ENCODE assay signal across 30 mouse cellular contexts in the genomic region with DNA sequence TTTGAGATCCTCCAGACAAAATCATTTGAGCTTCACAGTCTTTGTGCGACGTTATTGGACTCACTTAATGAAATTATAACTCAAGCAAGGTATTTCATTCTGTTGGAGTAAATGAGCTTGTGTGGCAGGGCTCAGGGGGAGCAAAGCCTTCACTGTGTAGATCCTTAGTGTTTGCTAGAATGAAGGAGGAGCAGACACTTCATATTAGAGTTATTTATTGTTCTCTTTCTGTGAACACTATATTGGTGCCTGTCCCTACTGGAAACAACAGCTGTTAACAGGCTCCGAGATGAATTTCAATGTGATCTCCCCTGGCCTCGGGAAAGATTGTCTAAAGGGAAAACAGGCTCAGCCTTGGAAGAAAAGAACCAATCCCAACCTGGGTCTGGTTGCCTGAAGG.
A peak's percentile ranks its signal among the peaks of the same experiment; 100 is the strongest.
DNase-seq lines count a peak whose midpoint lies in the region; ATAC-seq and TF ChIP-seq lines count a peak whose summit lies in the region.
"Had no signal": no experiment of that assay in that cellular context is flagged by ENCODE, and none has a peak within 500 bp of the region (broad histone marks: within the 10 kb centered on the region; RNA-seq: fewer than 3 reads in every experiment).

No protein-coding gene starts in this region.

- H3K27me3 ChIP-seq in heart, embryonic 11.5 days (ENCODE audit: control insufficient read depth, insufficient read depth, low read length) = no peaks in the 10 kb centered on the region
- H3K27me3 ChIP-seq in midbrain, embryonic 14.5 days (ENCODE audit: control insufficient read depth, insufficient read depth, low read length) = no peaks in the 10 kb centered on the region
- H3K27me3 ChIP-seq in midbrain, postnatal 0 days (ENCODE audit: insufficient read depth, low read length) = no peaks in the 10 kb centered on the region
- no peaks in the 10 kb centered on the region for H3K27me3 ChIP-seq in neural tube, embryonic 12.5 days (replicated peaks)
- no peaks in the 10 kb centered on the region for H3K27me3 ChIP-seq in neural tube, embryonic 15.5 days (replicated peaks)
- H3K27me3 ChIP-seq: CH12.LX; embryonic facial prominence, embryonic 13.5 days; embryonic facial prominence, embryonic 15.5 days; forebrain, embryonic 12.5 days had no signal

- no peak overlapping the region for H3K27ac ChIP-seq in heart, embryonic 11.5 days (ENCODE audit: low read depth, low read length)
- peak overlapping the region; percentile 28; the same call in 1 of the 2 replicates for H3K27ac ChIP-seq in midbrain, embryonic 14.5 days (replicated peaks; ENCODE audit: low read depth, low read length)
- no peak overlapping the region for H3K27ac ChIP-seq in midbrain, postnatal 0 days (ENCODE audit: low read depth, low read length)
- no peak overlapping the region for H3K27ac ChIP-seq in neural tube, embryonic 12.5 days
- no peak overlapping the region for H3K27ac ChIP-seq in neural tube, embryonic 15.5 days (replicated peaks)
- H3K27ac ChIP-seq: embryonic facial prominence, embryonic 13.5 days; embryonic facial prominence, embryonic 15.5 days; forebrain, embryonic 10.5 days; forebrain, embryonic 12.5 days had no signal

- no peak overlapping the region for H3K4me2 ChIP-seq in heart, embryonic 11.5 days
- H3K4me2 ChIP-seq in midbrain, embryonic 14.5 days (ENCODE audit: low read length) = no peak overlapping the region
- no peak overlapping the region for H3K4me2 ChIP-seq in midbrain, postnatal 0 days (ENCODE audit: low read depth, low read length, poor library complexity, severe bottlenecking)
- no peak overlapping the region for H3K4me2 ChIP-seq in neural tube, embryonic 12.5 days (replicated peaks)
- no peak overlapping the region for H3K4me2 ChIP-seq in neural tube, embryonic 15.5 days
- H3K4me2 ChIP-seq: embryonic facial prominence, embryonic 13.5 days; embryonic facial prominence, embryonic 15.5 days; forebrain, embryonic 12.5 days had no signal

- 67% methylated on average over 4 of the region's 4 CpGs for WGBS in heart, embryonic 11.5 days (ENCODE audit: insufficient replicate concordance)
- WGBS in midbrain, embryonic 14.5 days = 62% methylated on average over 4 of the region's 4 CpGs
- 55% methylated on average over 4 of the region's 4 CpGs for WGBS in midbrain, postnatal 0 days
- 60% methylated on average over 4 of the region's 4 CpGs for WGBS in neural tube, embryonic 12.5 days
- 42% methylated on average over 4 of the region's 4 CpGs for WGBS in neural tube, embryonic 15.5 days

- H3K9ac ChIP-seq in heart, embryonic 11.5 days (ENCODE audit: low read depth, low read length) = no peak overlapping the region
- H3K9ac ChIP-seq in midbrain, embryonic 14.5 days (replicated peaks; ENCODE audit: low read length) = no peak overlapping the region
- no peak overlapping the region for H3K9ac ChIP-seq in midbrain, postnatal 0 days (replicated peaks; ENCODE audit: low read length, poor library complexity, severe bottlenecking)
- no peak overlapping the region for H3K9ac ChIP-seq in neural tube, embryonic 12.5 days
- H3K9ac ChIP-seq in neural tube, embryonic 15.5 days (replicated peaks) = no peak overlapping the region
- H3K9ac ChIP-seq: embryonic facial prominence, embryonic 13.5 days; embryonic facial prominence, embryonic 15.5 days; forebrain, embryonic 12.5 days had no signal

- no peak for TF ChIP-seq POLR2A in brain, embryonic 14.5 days (IDR thresholded peaks at IDR 0.05; ENCODE audit: borderline replicate concordance, extremely low read depth, insufficient read depth, insufficient read length, poor library complexity, severe bottlenecking)

- no peaks in the 10 kb centered on the region for H3K36me3 ChIP-seq in heart, embryonic 11.5 days (ENCODE audit: control insufficient read depth, insufficient read depth, low read length)
- H3K36me3 ChIP-seq in midbrain, embryonic 14.5 days (ENCODE audit: control insufficient read depth, insufficient read depth, low read length) = no peaks in the 10 kb centered on the region
- no peaks in the 10 kb centered on the region for H3K36me3 ChIP-seq in midbrain, postnatal 0 days (ENCODE audit: insufficient read depth, low read length)
- no peaks in the 10 kb centered on the region for H3K36me3 ChIP-seq in neural tube, embryonic 12.5 days
- H3K36me3 ChIP-seq in neural tube, embryonic 15.5 days = no peaks in the 10 kb centered on the region
- H3K36me3 ChIP-seq: embryonic facial prominence, embryonic 13.5 days; embryonic facial prominence, embryonic 15.5 days; forebrain, embryonic 10.5 days; forebrain, embryonic 12.5 days; G1E had no signal

- no peaks in the 10 kb centered on the region for H3K9me3 ChIP-seq in heart, embryonic 11.5 days (replicated peaks; ENCODE audit: control insufficient read depth, low read length)
- H3K9me3 ChIP-seq in midbrain, embryonic 14.5 days (ENCODE audit: control insufficient read depth, low read length) = no peaks in the 10 kb centered on the region
- no peaks in the 10 kb centered on the region for H3K9me3 ChIP-seq in midbrain, postnatal 0 days (ENCODE audit: low read length)
- no peaks in the 10 kb centered on the region for H3K9me3 ChIP-seq in neural tube, embryonic 12.5 days
- no peaks in the 10 kb centered on the region for H3K9me3 ChIP-seq in neural tube, embryonic 15.5 days (replicated peaks)
- H3K9me3 ChIP-seq: embryonic facial prominence, embryonic 13.5 days; embryonic facial prominence, embryonic 15.5 days; forebrain, embryonic 10.5 days; forebrain, embryonic 12.5 days; G1E had no signal

- DNase-seq in heart, adult 11 months = peak; percentile 62
- peak; percentile 25 for DNase-seq in midbrain, embryonic 14.5 days
- no peak for DNase-seq in midbrain, postnatal 0 days (ENCODE audit: low spot score)
- peak; percentile 30 for DNase-seq in brain, embryonic 14.5 days (ENCODE audit: low read depth)
- no peak for DNase-seq in liver
- DNase-seq: adrenal gland, adult 8-10 months; adrenal gland, postnatal 14 days; adrenal gland, postnatal 36 days; B cell, adult 2 months; cerebellum, adult 11 months; cerebellum, adult 18-20 months; cerebellum, adult 8-10 months; cerebellum, adult 9-11 months; cerebellum, postnatal 14 days; cerebellum, postnatal 36 days; embryo, embryonic 11 days had no signal

- H3K4me1 ChIP-seq in heart, embryonic 11.5 days (ENCODE audit: control insufficient read depth, insufficient read depth, low read length) = no peaks in the 10 kb centered on the region
- peaks cover 3% of the 10 kb centered on the region; the same call in 1 of the 2 replicates for H3K4me1 ChIP-seq in midbrain, embryonic 14.5 days (ENCODE audit: control insufficient read depth, insufficient read depth, low read length)
- H3K4me1 ChIP-seq in midbrain, postnatal 0 days (ENCODE audit: insufficient read depth, low read length) = no peaks in the 10 kb centered on the region
- H3K4me1 ChIP-seq in neural tube, embryonic 12.5 days = no peaks in the 10 kb centered on the region
- H3K4me1 ChIP-seq in neural tube, embryonic 15.5 days = peaks cover 6% of the 10 kb centered on the region; the same call in 1 of the 2 replicates
- H3K4me1 ChIP-seq: embryonic facial prominence, embryonic 13.5 days; embryonic facial prominence, embryonic 15.5 days; forebrain, embryonic 10.5 days; forebrain, embryonic 12.5 days had no signal

- no peak overlapping the region for H3K4me3 ChIP-seq in heart, embryonic 11.5 days (ENCODE audit: low read depth, low read length)
- no peak overlapping the region for H3K4me3 ChIP-seq in midbrain, embryonic 14.5 days (replicated peaks; ENCODE audit: low read depth, low read length)
- no peak overlapping the region for H3K4me3 ChIP-seq in midbrain, postnatal 0 days (ENCODE audit: low read depth, low read length)
- H3K4me3 ChIP-seq in neural tube, embryonic 12.5 days = no peak overlapping the region
- H3K4me3 ChIP-seq in neural tube, embryonic 15.5 days (replicated peaks) = no peak overlapping the region
- H3K4me3 ChIP-seq: embryonic facial prominence, embryonic 13.5 days; embryonic facial prominence, embryonic 15.5 days; erythroblast, embryonic 14.5 days; forebrain, embryonic 10.5 days; forebrain, embryonic 12.5 days had no signal

- no peak for ATAC-seq in heart, embryonic 11.5 days (replicated peaks; ENCODE audit: insufficient number of reproducible peaks, low FRiP score, low TSS enrichment)
- ATAC-seq in midbrain, embryonic 14.5 days (ENCODE audit: low FRiP score, low TSS enrichment) = no peak
- ATAC-seq in midbrain, postnatal 0 days (ENCODE audit: low FRiP score) = no peak
- peak; percentile 55; the same call in 1 of the 2 replicates for ATAC-seq in neural tube, embryonic 12.5 days (ENCODE audit: low FRiP score, low read depth)
- ATAC-seq in neural tube, embryonic 15.5 days (ENCODE audit: low FRiP score) = no peak
- ATAC-seq: activated CD4-positive, CD25-positive, alpha-beta regulatory T cell, adult 4 months; CD4-positive, CD25-positive, alpha-beta regulatory T cell, adult 4 months; forebrain, embryonic 14.5 days; Patski had no signal

- no peak for TF ChIP-seq CTCF in midbrain, postnatal 0 days (IDR thresholded peaks at IDR 0.05)
- no peak for TF ChIP-seq CTCF in brain, embryonic 14.5 days (IDR thresholded peaks at IDR 0.05; ENCODE audit: borderline replicate concordance, extremely low read depth, insufficient read depth, insufficient read length)

Comparison
In these comparisons a context has a peak if more than half of its experiments do, and no peak if none do; other contexts are left out.
1. DNase-seq: peak in heart, adult 11 months (single experiment), midbrain, embryonic 14.5 days (single experiment) and brain, embryonic 14.5 days (single experiment); none in midbrain, postnatal 0 days (single experiment) and liver (single experiment).